Mouse (Mus musculus): ENCODE measurements around the gene Adipor2. TPM values are rescaled to one million over a fixed set of nuclear protein-coding genes. Genes with fewer than 3 reads are reported as not detected.
"Not testable (repeated sequence)": the region's sequence is repeated elsewhere in the genome, so short reads cannot be mapped to it uniquely, and the experiment has no call there.

Gene Adipor2
- polyA plus RNA-seq, 1 experiment from 2014 or later: 45.5 TPM

DNA sequence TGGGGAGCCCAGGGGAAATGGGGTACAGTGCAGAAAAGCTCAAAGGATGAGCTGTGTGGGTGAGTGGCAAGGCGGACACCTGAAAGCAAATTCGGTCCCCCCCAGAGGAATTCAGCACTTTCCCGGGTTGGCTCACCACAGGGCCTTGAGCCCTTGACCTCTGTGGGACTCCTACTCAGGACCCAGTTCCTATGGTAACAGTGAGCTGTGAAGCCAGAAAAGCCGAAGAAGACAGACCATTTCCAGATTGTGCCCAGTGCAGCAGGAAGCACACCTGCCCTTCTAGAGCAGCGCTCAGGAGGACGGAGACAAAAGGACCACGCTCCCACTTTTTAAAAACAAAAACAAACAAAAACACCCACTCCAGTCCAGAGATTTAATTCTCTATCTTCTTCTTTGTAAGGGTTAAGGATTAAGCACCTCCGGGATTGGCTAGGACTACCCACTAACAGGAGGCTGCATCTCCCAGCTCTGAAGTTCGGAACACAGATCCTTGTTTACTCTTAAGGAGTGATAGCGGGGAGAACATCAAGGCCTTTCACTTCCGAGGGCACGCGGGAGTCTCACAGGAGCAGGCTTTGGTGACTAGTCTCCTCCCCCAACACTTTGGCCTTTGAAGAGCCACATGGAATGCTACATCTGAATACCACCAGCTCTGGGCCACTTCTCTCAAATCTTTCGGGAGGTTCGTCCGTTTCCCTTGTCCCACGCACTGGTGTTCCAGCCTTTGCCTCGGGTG, 31.0 kb upstream of the Adipor2 start:
- DNase-seq (ENCODE audit: low spot score): peak; percentile 71
- ATAC-seq (replicated peaks; ENCODE audit: low FRiP score, low TSS enrichment, low read depth): no peak
- Histone ChIP-seq H3K9ac (ENCODE audit: low read length) (peak overlapping the region; percentile 37), H3K4me1 (replicated peaks; ENCODE audit: control insufficient read depth, insufficient read depth, low read length) (peaks cover 19% of the 10 kb centered on the region), H3K4me2 (ENCODE audit: low read length) (peak overlapping the region; percentile 67), H3K9me3 (ENCODE audit: control insufficient read depth, low read length) (no peaks in the 10 kb centered on the region), H3K27me3 (replicated peaks; ENCODE audit: control insufficient read depth, insufficient read depth, low read length) (no peaks in the 10 kb centered on the region), H3K27ac (ENCODE audit: low read depth) (no peak overlapping the region), H3K36me3 (ENCODE audit: control insufficient read depth, insufficient read depth, low read length) (no peaks in the 10 kb centered on the region), H3K4me3 (ENCODE audit: low read depth, low read length) (peak overlapping the region; percentile 25)
- 11% methylated on average over 18 of the region's 18 CpGs for WGBS

GRCm38 (mm10) chr6:119445671-119446607, 28.4 kb upstream of the Adipor2 start:
- WGBS: 62% methylated on average over 11 of the region's 11 CpGs
- Histone ChIP-seq H3K9ac (ENCODE audit: low read length) (no peak overlapping the region), H3K36me3 (ENCODE audit: control insufficient read depth, insufficient read depth, low read length) (no peaks in the 10 kb centered on the region), H3K4me2 (ENCODE audit: low read length) (no peak overlapping the region), H3K4me3 (ENCODE audit: low read depth, low read length) (no peak overlapping the region), H3K9me3 (ENCODE audit: control insufficient read depth, low read length) (no peaks in the 10 kb centered on the region), H3K27ac (ENCODE audit: low read depth) (no peak overlapping the region), H3K4me1 (replicated peaks; ENCODE audit: control insufficient read depth, insufficient read depth, low read length) (peaks cover 13% of the 10 kb centered on the region), H3K27me3 (replicated peaks; ENCODE audit: control insufficient read depth, insufficient read depth, low read length) (no peaks in the 10 kb centered on the region)
- DNase-seq (ENCODE audit: low spot score): no peak
- ATAC-seq (replicated peaks; ENCODE audit: low FRiP score, low TSS enrichment, low read depth): no peak

DNA sequence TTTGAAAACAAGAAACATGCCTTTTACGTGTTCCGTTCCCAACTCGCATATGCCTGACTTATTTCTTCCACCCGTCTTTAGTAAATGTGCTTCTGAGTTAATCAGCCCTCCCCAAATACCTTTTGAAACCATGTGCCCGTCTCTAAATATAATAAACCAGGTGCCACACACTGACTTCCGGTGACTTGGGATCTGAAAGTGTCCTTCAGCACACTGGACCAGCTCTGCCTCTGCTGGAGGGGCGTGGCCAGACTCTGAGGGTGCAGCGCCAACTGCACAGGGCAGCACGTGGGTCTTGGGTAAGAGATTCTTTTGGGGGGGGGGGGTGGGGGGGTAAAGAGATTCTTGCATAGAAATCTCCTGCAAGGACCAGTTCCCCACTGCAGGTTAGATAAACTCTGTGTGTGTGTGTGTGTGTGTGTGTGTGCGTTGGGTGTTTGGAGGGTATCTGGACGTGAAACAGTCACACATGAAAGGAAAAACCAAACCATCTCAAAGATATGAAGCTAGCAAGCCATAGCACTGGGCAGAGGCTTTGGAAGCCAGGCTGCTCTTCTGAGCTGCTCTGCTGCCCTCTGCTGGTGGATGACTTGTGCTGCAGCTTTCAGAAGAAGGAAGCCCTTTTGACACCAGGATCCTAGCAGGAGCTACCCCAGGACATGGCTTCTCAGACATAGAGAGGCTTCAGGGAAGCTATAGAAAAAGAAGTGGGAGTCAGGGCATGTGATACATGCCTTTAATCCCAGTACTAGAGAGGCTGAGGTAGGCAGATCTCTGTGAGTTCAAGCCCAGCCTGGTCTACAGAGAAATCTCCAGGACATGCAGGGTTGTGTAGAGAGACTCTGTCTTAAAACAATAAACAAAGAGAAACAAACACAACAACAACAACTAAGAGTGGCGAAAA, 26.5 kb upstream of the Adipor2 start:
- H3K4me2 ChIP-seq (ENCODE audit: low read length): peak overlapping the region; percentile 12
- H3K4me3 ChIP-seq (ENCODE audit: low read depth, low read length): no peak overlapping the region
- no peaks in the 10 kb centered on the region for H3K27me3 ChIP-seq (replicated peaks; ENCODE audit: control insufficient read depth, insufficient read depth, low read length)
- H3K9ac ChIP-seq (ENCODE audit: low read length): no peak overlapping the region
- WGBS: 45% methylated on average over 12 of the region's 12 CpGs
- ATAC-seq (replicated peaks; ENCODE audit: low FRiP score, low TSS enrichment, low read depth) (peak; percentile 70), DNase-seq (ENCODE audit: low spot score) (peak; percentile 89)
- no peaks in the 10 kb centered on the region for H3K36me3 ChIP-seq (ENCODE audit: control insufficient read depth, insufficient read depth, low read length)
- H3K4me1 ChIP-seq (replicated peaks; ENCODE audit: control insufficient read depth, insufficient read depth, low read length): peaks cover 11% of the 10 kb centered on the region; the same call in 1 of the 2 replicates
- no peaks in the 10 kb centered on the region for H3K9me3 ChIP-seq (ENCODE audit: control insufficient read depth, low read length)
- no peak overlapping the region for H3K27ac ChIP-seq (ENCODE audit: low read depth)

- 84% methylated on average over 5 of the region's 5 CpGs for WGBS
- H3K36me3 ChIP-seq (ENCODE audit: control insufficient read depth, insufficient read depth, low read length); ATAC-seq (replicated peaks; ENCODE audit: low FRiP score, low TSS enrichment, low read depth); H3K9me3 ChIP-seq (ENCODE audit: control insufficient read depth, low read length); H3K4me2 ChIP-seq (ENCODE audit: low read length); H3K27me3 ChIP-seq (replicated peaks; ENCODE audit: control insufficient read depth, insufficient read depth, low read length); H3K4me3 ChIP-seq (ENCODE audit: low read depth, low read length); H3K4me1 ChIP-seq (replicated peaks; ENCODE audit: control insufficient read depth, insufficient read depth, low read length); DNase-seq (ENCODE audit: low spot score); H3K27ac ChIP-seq (ENCODE audit: low read depth); H3K9ac ChIP-seq (ENCODE audit: low read length): not testable (repeated sequence)
Observed at GRCm38 (mm10) chr6:119442729-119443128, 25.2 kb upstream of the Adipor2 start.

DNA sequence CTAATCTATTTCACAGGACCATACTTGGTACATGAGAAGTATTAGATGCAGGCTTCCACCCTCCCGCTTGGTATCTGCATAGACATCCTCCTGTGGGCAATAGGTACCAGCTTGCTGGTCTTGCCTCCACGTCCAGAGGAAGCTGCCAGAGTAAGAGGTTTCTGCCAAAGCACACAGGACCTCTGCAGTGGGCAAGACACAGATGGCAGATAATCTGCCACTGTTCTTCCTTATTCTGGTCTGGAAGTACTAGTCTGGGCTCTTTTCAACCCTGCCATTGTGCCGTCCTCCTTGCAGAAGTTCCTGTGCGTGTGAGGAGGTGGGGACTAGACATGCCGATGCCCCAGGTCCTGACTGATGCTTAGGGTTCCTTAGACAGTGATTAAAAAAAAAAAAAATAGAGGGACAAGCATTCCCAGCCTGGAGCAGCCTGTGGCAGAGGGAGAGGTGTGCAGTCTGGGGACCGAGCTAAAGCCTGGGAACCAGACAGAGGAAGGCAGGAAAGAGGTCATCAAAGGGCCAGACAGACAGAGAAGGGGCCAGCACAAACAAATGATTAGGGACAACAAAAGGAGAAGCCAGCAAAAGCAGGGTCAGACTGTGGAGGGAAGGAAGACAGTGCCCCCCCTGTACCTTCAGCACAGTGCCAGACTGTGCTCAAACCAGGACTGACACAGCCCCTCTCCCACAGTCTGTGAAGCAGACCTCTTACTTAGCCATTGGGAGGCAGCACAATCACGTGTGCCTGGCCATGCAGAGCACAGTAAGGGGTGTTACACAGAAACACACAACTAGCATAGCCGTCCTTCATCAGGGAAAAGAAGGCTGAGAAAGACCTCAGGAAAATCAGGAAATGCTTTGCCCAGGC, 20.6 kb upstream of the Adipor2 start:
- Histone ChIP-seq H3K9ac (ENCODE audit: low read length) (no peak overlapping the region), H3K27me3 (replicated peaks; ENCODE audit: control insufficient read depth, insufficient read depth, low read length) (no peaks in the 10 kb centered on the region)

GRCm38 (mm10) chr6:119434394-119434793, 16.9 kb upstream of the Adipor2 start:
- H3K4me1 ChIP-seq (replicated peaks; ENCODE audit: control insufficient read depth, insufficient read depth, low read length): no peaks in the 10 kb centered on the region
- DNase-seq (ENCODE audit: low spot score): no peak
- 68% methylated on average over 4 of the region's 4 CpGs for whole genome bisulfite sequencing
- no peak overlapping the region for H3K27ac ChIP-seq (ENCODE audit: low read depth)
- H3K27me3 ChIP-seq (replicated peaks; ENCODE audit: control insufficient read depth, insufficient read depth, low read length): no peaks in the 10 kb centered on the region
- H3K9me3 ChIP-seq (ENCODE audit: control insufficient read depth, low read length): no peaks in the 10 kb centered on the region
- H3K4me3 ChIP-seq (ENCODE audit: low read depth, low read length): no peak overlapping the region
- ATAC-seq (replicated peaks; ENCODE audit: low FRiP score, low TSS enrichment, low read depth): no peak
- no peaks in the 10 kb centered on the region for H3K36me3 ChIP-seq (ENCODE audit: control insufficient read depth, insufficient read depth, low read length)
- no peak overlapping the region for H3K4me2 ChIP-seq (ENCODE audit: low read length)
- H3K9ac ChIP-seq (ENCODE audit: low read length): no peak overlapping the region

More for the DNA sequence above, 20.6 kb upstream of the Adipor2 start:
- Histone ChIP-seq H3K36me3 (ENCODE audit: control insufficient read depth, insufficient read depth, low read length) (no peaks in the 10 kb centered on the region), H3K27ac (ENCODE audit: low read depth) (no peak overlapping the region), H3K4me2 (ENCODE audit: low read length) (no peak overlapping the region), H3K9me3 (ENCODE audit: control insufficient read depth, low read length) (no peaks in the 10 kb centered on the region), H3K4me1 (replicated peaks; ENCODE audit: control insufficient read depth, insufficient read depth, low read length) (no peaks in the 10 kb centered on the region), H3K4me3 (ENCODE audit: low read depth, low read length) (no peak overlapping the region)
- no peak for DNase-seq (ENCODE audit: low spot score)
- 0 out of 2 replicates have a peak, but pooled peaks have one; percentile 55 for ATAC-seq (replicated peaks; ENCODE audit: low FRiP score, low TSS enrichment, low read depth)
- WGBS: 52% methylated on average over 8 of the region's 8 CpGs

DNA sequence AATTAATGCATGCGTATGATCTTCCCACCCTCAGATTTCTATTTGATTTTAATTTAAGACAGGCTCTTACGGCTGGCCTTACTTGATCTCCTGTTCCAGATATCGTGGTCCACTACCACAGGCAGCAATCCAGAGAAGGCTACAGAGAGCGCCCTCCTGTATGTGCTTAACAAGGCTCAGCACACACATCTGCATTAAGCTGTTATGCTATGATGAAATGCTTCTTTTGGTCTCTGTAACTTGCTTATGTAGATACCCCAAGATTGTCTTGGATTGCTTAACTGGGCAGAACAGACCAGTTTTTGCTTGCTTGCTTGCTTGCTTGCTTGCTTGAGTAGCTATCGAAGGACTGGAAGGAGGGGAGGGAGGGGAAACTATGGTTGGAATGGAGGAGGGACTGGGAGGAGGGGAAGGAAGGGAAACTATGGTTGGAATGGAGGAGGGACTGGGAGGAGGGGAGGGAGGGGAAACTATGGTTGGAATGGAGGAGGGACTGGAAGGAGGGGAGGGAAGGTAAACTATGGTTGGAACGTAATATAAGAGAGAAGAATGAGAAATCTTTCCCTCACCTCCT, 14.3 kb upstream of the Adipor2 start:
- Histone ChIP-seq H3K9ac (ENCODE audit: low read length) (no peak overlapping the region), H3K9me3 (ENCODE audit: control insufficient read depth, low read length) (no peaks in the 10 kb centered on the region), H3K27ac (ENCODE audit: low read depth) (no peak overlapping the region), H3K4me1 (replicated peaks; ENCODE audit: control insufficient read depth, insufficient read depth, low read length) (no peaks in the 10 kb centered on the region), H3K36me3 (ENCODE audit: control insufficient read depth, insufficient read depth, low read length) (no peaks in the 10 kb centered on the region), H3K27me3 (replicated peaks; ENCODE audit: control insufficient read depth, insufficient read depth, low read length) (no peaks in the 10 kb centered on the region), H3K4me3 (ENCODE audit: low read depth, low read length) (no peak overlapping the region), H3K4me2 (ENCODE audit: low read length) (no peak overlapping the region)
- ATAC-seq (replicated peaks; ENCODE audit: low FRiP score, low TSS enrichment, low read depth): no peak
- WGBS: 73% methylated on average over 6 of the region's 6 CpGs
- DNase-seq (ENCODE audit: low spot score): no peak

Data from intestine, embryonic 14.5 days (tissue).